Mouse (Mus musculus) kidney, adult 2 months (tissue): Measurements from ENCODE around the gene 2510039O18Rik.

ENCODE experiments used
- CTCF ChIP-seq: fragments of 200-500 bp; conservative IDR thresholded peaks from 2 replicates; pipeline ENCODE4 v1.5.1; 2011; ENCODE audit warnings: low read depth, mild to moderate bottlenecking, control low read depth, low read length, moderate library complexity, mixed read lengths; ENCODE audit not compliant: insufficient read depth, insufficient read length
- POLR2A ChIP-seq: fragments of 200-500 bp; IDR thresholded peaks from one replicate; pipeline ENCODE4 v1.6.1; 2011; ENCODE audit warnings: low read depth, low read length, control low read depth

DNA sequence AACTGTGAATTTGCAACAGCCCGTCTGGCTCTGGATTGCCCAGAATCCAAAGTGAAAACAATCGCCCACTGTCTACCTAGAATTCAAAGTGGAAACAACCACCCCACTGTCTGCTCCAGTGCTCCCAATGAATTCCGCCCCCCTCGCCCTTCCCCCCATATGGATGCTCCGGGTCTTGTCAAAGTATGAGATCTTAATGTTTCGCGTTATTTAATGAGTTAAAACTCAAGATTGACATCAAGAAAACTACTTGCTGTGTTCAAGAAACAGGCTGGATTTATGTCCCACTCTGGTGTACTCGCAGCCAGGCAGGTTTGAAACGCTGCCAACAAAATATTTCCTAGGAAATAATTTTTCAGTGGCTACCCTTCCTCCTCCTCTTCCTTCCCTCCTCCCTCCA is 584 bp upstream of the 2510039O18Rik start:
- TF ChIP-seq CTCF (no peak), POLR2A (no peak)
